Mouse (Mus musculus) urinary bladder, adult 2 months (tissue): ENCODE results near the gene Krt5. TPM values are rescaled to one million over a fixed set of nuclear protein-coding genes. Genes with fewer than 3 reads are reported as not detected.

ENCODE experiments used
- polyA plus RNA-seq: library from polyadenylated mRNA; depleted of rRNA; stranded (reverse); fragments of >200 nt; gene quantifications from 2 replicates; pipeline ENCODE4 v1.2.3, GENCODE M21; 2012; rRNA removed

Krt5 gene
- polyA plus RNA-seq, 1 experiment, result 508 TPM

Other genes starting within 250 kb of the Krt5 start
- gene Krt81, start 249.1 kb downstream of the Krt5 start, polyA plus RNA-seq, result not detected in 2 replicates
- gene Krt86, start 239.4 kb downstream of the Krt5 start, polyA plus RNA-seq, result not detected in 2 replicates
- 0.09 TPM in 1 of 2 replicates, not detected in the other for gene Krt83, start 221.4 kb downstream of the Krt5 start, polyA plus RNA-seq
- not detected in 2 replicates for gene Gm49425, start 195.6 kb downstream of the Krt5 start, polyA plus RNA-seq
- not detected in 2 replicates for gene Krt84, start 180.1 kb downstream of the Krt5 start, polyA plus RNA-seq
- not detected in 2 replicates for gene Krt82, start 162.2 kb downstream of the Krt5 start, polyA plus RNA-seq
- gene Krt90, start 149.9 kb downstream of the Krt5 start, polyA plus RNA-seq, result not detected in 2 replicates
- not detected in 2 replicates for gene Krt75, start 139.0 kb downstream of the Krt5 start, polyA plus RNA-seq
- gene Gm5414, start 84.7 kb downstream of the Krt5 start, polyA plus RNA-seq, result not detected in 2 replicates
- not detected in 2 replicates for gene Gm5478, start 65.5 kb downstream of the Krt5 start, polyA plus RNA-seq
- not detected in 2 replicates for gene Krt6b, start 32.6 kb downstream of the Krt5 start, polyA plus RNA-seq
- gene Krt6a, start 18.6 kb downstream of the Krt5 start, polyA plus RNA-seq, result 0.03 TPM in 1 of 2 replicates, not detected in the other
- gene Krt71, start 30.2 kb upstream of the Krt5 start, polyA plus RNA-seq, result not detected in 2 replicates
- not detected in 2 replicates for gene Krt72, start 73.6 kb upstream of the Krt5 start, polyA plus RNA-seq
- gene Krt73, start 89.4 kb upstream of the Krt5 start, polyA plus RNA-seq, result not detected in 2 replicates
- gene Krt2, start 105.3 kb upstream of the Krt5 start, polyA plus RNA-seq, result not detected in 2 replicates
- gene Krt1, start 137.9 kb upstream of the Krt5 start, polyA plus RNA-seq, result 1.9 and 2.6 TPM in 2 replicates
- gene Krt77, start 156.8 kb upstream of the Krt5 start, polyA plus RNA-seq, result 0.04 and 0.14 TPM in 2 replicates
- 0.04 TPM in 1 of 2 replicates, not detected in the other for gene Krt76, start 180.0 kb upstream of the Krt5 start, polyA plus RNA-seq
- gene Krt4, start 211.8 kb upstream of the Krt5 start, polyA plus RNA-seq, result 74.0 and 74.4 TPM in 2 replicates
- 1.5 and 1.9 TPM in 2 replicates for gene Krt79, start 227.4 kb upstream of the Krt5 start, polyA plus RNA-seq
- 2.1 and 3.0 TPM in 2 replicates for gene Krt78, start 241.4 kb upstream of the Krt5 start, polyA plus RNA-seq